Mouse (Mus musculus) midbrain, embryonic 15.5 days (tissue): ENCODE data around the gene Gucy1a1. TPM values are rescaled to one million over a fixed set of nuclear protein-coding genes. Genes with fewer than 3 reads are reported as not detected.

Experiments used
- ATAC-seq: fragments of 200-750 bp; cut with Nextera tagmentation; replicated peaks from 2 replicates; pipeline ENCODE4 v1.8.0; 2017; ENCODE audit warnings: moderate TSS enrichment
- H3K27ac ChIP-seq: fragments of 300-500 bp; sonication (generic); 2 replicates; pipeline ENCODE4 v1.5.1; 2015; ENCODE audit warnings: mild to moderate bottlenecking, inconsistent platforms
- H3K27me3 ChIP-seq: fragments of 300-500 bp; sonication (generic); replicated peaks from 2 replicates; pipeline ENCODE4 v1.6.1; 2015; ENCODE audit warnings: inconsistent platforms
- H3K36me3 ChIP-seq: fragments of 300-500 bp; sonication (generic); replicated peaks from 2 replicates; pipeline ENCODE4 v1.6.1; 2015; ENCODE audit warnings: inconsistent platforms
- H3K4me1 ChIP-seq: fragments of 300-500 bp; sonication (generic); 2 replicates; pipeline ENCODE4 v1.6.1; 2015; ENCODE audit warnings: inconsistent platforms
- H3K4me2 ChIP-seq: fragments of 300-500 bp; sonication (generic); 2 replicates; pipeline ENCODE4 v1.6.1; 2015; ENCODE audit warnings: inconsistent platforms, mild to moderate bottlenecking, moderate library complexity
- H3K4me3 ChIP-seq: fragments of 300-500 bp; sonication (generic); 2 replicates; pipeline ENCODE4 v1.5.1; 2015; ENCODE audit warnings: mild to moderate bottlenecking, inconsistent platforms
- H3K9ac ChIP-seq: fragments of 300-500 bp; sonication (generic); 2 replicates; pipeline ENCODE4 v1.6.1; 2015; ENCODE audit warnings: mild to moderate bottlenecking, inconsistent platforms
- H3K9me3 ChIP-seq: fragments of 300-500 bp; sonication (generic); 2 replicates; pipeline ENCODE4 v1.6.1; 2016; ENCODE audit warnings: inconsistent platforms
- whole genome bisulfite sequencing: fragments of 180-500 bp; shearing (Covaris S2); methylation state at CpG from one replicate; pipeline ENCODE4 v1.1.7; 2015; ENCODE audit warnings: mixed read lengths; 5-methylcytosine and 5-hydroxymethylcytosine counted together
- polyA plus RNA-seq: library from polyadenylated mRNA; unstranded; fragments of >200 nt; fragmentation: Nextera tagmentation; extraction: Ambion mirVana; gene quantifications from 2 replicates; pipeline ENCODE4 v1.2.1, GENCODE M21; 2015

Gene Gucy1a1
- polyA plus RNA-seq, 1 experiment from 2014 or later: 19.1 TPM

DNA sequence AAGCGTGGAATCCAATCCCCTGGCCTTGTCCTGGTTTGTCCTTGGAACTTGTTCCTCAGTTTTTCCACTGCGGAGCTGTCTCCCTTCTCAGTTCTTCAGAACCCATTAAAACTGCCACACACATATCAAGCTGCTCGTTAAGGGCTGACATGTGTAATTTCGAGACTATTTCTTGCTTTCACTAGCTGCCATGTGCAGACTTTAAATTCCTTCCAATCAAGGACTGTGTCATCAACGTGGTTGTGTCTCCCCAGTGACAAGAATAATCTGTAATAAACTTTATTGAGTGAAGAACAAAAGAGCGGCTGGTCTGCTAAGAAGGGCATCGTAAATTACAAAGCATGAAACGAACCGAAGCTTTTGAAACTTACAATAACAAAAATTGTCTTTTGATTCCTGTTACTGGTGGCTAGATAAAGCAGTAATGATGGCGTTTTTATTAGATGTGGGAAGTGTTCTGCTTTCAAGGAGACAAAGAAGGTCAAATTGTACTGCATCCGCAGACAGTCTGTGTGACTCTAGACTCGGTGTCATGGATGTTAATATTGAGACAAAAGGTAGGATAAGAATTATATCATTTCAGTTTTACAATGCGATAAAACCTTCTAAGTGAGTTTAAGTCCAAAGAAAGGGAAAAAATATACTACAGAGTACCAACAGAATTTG is 7.5 kb downstream of the Gucy1a1 start:
- no peaks in the 10 kb centered on the region for H3K27me3 ChIP-seq
- no peak for ATAC-seq
- no peak overlapping the region for H3K9ac ChIP-seq
- no peaks in the 10 kb centered on the region for H3K9me3 ChIP-seq
- H3K36me3 ChIP-seq: no peaks in the 10 kb centered on the region
- no peak overlapping the region for H3K27ac ChIP-seq
- H3K4me3 ChIP-seq: no peak overlapping the region
- no peaks in the 10 kb centered on the region for H3K4me1 ChIP-seq
- 72% methylated on average over 13 of the region's 13 CpGs for WGBS
- no peak overlapping the region for H3K4me2 ChIP-seq

DNA sequence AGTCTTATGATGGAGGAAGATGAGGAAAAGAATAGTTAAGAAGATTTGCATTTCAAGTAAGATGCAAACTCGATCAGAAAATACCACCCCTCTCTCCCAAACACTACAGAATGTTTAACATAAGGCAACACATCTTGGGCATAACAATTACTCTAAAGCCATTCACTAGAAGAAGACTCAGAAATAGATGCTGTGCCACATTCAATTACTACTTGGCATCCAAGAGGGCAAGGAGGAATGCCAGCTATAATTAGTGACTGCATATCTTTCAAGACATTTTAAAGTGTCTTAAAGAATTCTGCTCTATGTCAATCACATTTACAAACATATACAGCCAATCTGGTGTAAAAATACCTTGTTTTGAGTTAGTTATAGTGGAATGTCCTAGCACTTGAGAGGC is 10.1 kb downstream of the Gucy1a1 start:
- Histone ChIP-seq H3K4me3 (no peak overlapping the region), H3K4me1 (no peaks in the 10 kb centered on the region), H3K27ac (no peak overlapping the region), H3K9ac (no peak overlapping the region), H3K27me3 (no peaks in the 10 kb centered on the region), H3K9me3 (no peaks in the 10 kb centered on the region), H3K4me2 (no peak overlapping the region), H3K36me3 (no peaks in the 10 kb centered on the region)
- no peak for ATAC-seq
- 69% methylated on average over 1 of the region's 1 CpGs for WGBS

DNA sequence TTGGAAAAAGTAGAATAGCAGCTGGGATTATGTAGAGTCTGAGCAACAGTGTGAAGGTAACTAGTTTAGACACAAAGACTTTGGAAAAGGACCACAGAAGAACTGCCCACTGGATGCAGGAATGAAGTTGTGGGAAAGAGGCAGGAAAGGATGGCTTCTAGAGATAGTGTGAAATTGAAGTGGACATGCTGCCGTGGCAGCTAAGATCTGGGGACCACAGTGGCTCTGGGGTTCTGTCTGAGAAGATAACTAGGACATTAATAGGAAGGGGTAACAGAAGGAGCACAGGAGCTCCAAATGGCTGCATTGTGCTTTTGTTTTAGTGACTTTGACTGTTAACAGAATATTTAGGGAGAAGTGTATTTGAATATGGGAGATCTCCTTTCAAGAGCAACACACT is 16.3 kb downstream of the Gucy1a1 start:
- Histone ChIP-seq H3K9me3 (no peaks in the 10 kb centered on the region), H3K4me2 (no peak overlapping the region), H3K27ac (no peak overlapping the region), H3K9ac (no peak overlapping the region), H3K4me3 (no peak overlapping the region), H3K4me1 (no peaks in the 10 kb centered on the region), H3K36me3 (no peaks in the 10 kb centered on the region), H3K27me3 (no peaks in the 10 kb centered on the region)
- WGBS: 53% methylated on average over 1 of the region's 1 CpGs
- ATAC-seq: no peak

DNA sequence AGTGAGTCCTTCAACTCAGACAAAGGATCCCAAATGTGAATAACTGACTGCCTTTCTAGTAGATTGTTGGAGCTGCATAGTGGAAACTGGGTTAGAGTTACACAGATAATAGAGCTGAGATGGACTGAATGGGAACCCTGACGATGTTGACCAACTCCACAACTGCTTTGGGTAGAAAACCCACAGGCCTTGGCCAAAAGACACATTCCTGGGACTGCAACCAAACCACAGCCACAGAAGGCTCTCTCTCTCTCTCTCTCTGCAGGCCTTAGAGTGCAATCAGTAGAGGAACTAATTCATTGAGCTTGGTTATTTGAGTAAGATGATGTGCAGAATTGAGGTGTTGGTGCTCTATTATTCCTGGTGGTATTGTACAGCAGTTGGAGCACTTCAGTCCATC is 21.0 kb downstream of the Gucy1a1 start:
- no peaks in the 10 kb centered on the region for H3K9me3 ChIP-seq
- H3K27ac ChIP-seq: no peak overlapping the region
- no peak overlapping the region for H3K4me3 ChIP-seq
- no peaks in the 10 kb centered on the region for H3K27me3 ChIP-seq
- no peak for ATAC-seq
- no peak overlapping the region for H3K9ac ChIP-seq
- 86% methylated on average over 1 of the region's 1 CpGs for WGBS
- no peaks in the 10 kb centered on the region for H3K36me3 ChIP-seq
- H3K4me2 ChIP-seq: no peak overlapping the region
- no peaks in the 10 kb centered on the region for H3K4me1 ChIP-seq

DNA sequence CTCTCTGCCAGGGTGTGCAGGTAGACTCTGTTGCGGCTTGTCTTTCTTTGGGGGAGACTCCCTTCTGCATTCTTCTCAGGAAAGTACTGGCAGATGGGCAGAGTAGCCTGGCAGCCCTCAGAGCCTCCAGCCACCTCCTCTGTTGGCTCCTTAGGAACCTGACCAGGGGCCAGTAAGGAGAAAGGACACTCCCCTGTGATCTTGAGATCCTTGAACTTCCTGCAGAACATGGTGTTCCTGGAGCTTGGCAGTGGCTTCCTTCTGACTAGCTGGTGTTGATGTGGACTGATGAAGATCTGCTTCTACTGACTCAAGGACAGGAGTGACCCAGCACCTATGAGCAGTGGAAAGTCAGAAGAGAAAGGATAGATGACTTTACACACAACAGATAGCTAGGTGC is 26.7 kb downstream of the Gucy1a1 start:
- H3K4me3 ChIP-seq: no peak overlapping the region
- H3K9ac ChIP-seq: no peak overlapping the region
- no peak overlapping the region for H3K4me2 ChIP-seq
- H3K27ac ChIP-seq: no peak overlapping the region
- ATAC-seq: no peak
- no peaks in the 10 kb centered on the region for H3K27me3 ChIP-seq
- no peaks in the 10 kb centered on the region for H3K9me3 ChIP-seq
- 93% methylated on average over 1 of the region's 1 CpGs for WGBS
- no peaks in the 10 kb centered on the region for H3K36me3 ChIP-seq
- H3K4me1 ChIP-seq: no peaks in the 10 kb centered on the region

DNA sequence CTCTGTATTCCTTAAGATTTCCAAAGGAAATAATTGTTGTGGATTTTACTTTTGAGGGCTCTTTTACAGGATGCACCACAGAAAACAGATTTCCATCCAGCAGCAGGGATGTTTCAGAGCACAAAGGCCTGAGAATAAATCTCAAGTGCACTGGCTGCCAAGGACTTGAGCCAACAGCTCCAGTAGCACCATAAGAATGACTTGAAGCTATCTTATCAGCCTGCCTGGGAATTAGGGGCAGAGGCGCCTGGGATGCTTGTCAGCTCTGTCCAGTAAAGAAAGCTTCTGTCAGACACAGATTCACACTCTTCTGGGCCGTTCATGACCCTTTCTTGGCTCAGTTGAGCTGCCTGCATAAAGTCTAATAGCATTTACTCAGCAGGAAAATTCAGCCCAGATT is 33.1 kb downstream of the Gucy1a1 start:
- Histone ChIP-seq H3K4me3 (no peak overlapping the region), H3K27me3 (no peaks in the 10 kb centered on the region), H3K9me3 (no peaks in the 10 kb centered on the region), H3K9ac (no peak overlapping the region), H3K4me2 (no peak overlapping the region), H3K4me1 (no peaks in the 10 kb centered on the region), H3K27ac (no peak overlapping the region), H3K36me3 (no peaks in the 10 kb centered on the region)
- 69% methylated on average over 2 of the region's 2 CpGs for WGBS
- no peak for ATAC-seq

DNA sequence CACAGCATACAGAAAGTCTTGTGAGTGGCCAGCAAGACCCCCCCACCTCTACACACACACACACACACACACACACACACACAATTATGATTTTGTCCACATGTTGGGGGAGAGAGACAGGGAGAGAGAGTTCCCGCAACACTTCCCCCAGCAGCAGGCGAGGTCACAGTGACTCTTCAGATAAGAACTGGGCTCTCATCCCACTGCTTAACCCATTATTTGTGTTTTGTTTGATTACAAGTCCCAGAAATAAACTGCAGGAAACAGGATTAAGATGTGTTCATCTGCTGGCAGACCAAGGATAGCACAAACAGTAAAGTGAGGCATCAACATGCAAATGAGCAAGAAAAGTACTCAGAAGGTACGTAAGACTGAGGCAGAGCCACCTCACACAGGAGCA is 33.6 kb downstream of the Gucy1a1 start:
- Histone ChIP-seq H3K27ac (no peak overlapping the region), H3K4me2 (no peak overlapping the region), H3K36me3 (no peaks in the 10 kb centered on the region), H3K27me3 (no peaks in the 10 kb centered on the region), H3K4me3 (no peak overlapping the region), H3K9me3 (no peaks in the 10 kb centered on the region), H3K9ac (no peak overlapping the region), H3K4me1 (no peaks in the 10 kb centered on the region)
- no peak for ATAC-seq
- 69% methylated on average over 3 of the region's 3 CpGs for WGBS

DNA sequence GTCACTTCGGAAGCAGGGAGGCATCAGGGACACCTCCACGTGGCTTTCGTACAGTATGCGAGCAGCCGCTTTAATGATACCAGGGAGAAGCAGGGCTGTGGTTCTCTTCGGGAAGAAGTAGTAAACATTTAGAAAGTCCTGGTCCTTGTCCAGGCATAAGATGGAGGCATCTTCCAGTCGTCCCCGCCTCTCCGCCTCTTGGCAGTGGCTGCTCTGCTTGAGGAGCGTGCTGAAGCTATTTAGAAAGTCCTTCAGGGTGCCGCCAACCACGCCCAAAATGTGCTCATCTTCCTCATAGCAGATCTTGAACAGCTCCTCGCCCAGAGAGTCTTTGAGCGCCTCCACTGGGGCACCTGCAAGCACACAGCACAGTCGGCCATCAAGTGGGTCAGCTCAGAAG is 36.6 kb downstream of the Gucy1a1 start:
- H3K27ac ChIP-seq: no peak overlapping the region
- no peaks in the 10 kb centered on the region for H3K9me3 ChIP-seq
- no peak overlapping the region for H3K4me2 ChIP-seq
- no peak overlapping the region for H3K4me3 ChIP-seq
- no peaks in the 10 kb centered on the region for H3K4me1 ChIP-seq
- no peaks in the 10 kb centered on the region for H3K27me3 ChIP-seq
- 95% methylated on average over 15 of the region's 15 CpGs for WGBS
- ATAC-seq: no peak
- H3K9ac ChIP-seq: no peak overlapping the region
- no peaks in the 10 kb centered on the region for H3K36me3 ChIP-seq

DNA sequence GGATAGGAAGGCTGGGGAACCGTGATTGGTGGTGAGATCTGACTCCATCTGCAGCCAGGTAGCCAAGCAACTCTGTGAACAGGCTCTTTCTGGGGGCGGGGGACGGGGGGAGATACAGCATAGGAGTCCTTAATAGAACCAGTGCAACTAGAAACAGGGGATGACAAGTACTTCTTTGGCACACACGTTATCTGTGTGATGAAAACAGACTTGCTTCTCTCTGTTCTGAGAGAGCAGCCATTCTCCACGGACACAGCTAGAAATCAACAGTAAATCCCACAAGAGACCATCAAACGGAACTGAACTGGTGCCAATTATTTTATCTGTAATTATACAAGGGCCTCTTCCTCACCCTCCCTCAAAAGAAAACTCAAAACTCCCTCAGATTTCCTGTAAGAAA is 41.4 kb downstream of the Gucy1a1 start:
- ATAC-seq: no peak
- no peaks in the 10 kb centered on the region for H3K9me3 ChIP-seq
- no peak overlapping the region for H3K27ac ChIP-seq
- no peaks in the 10 kb centered on the region for H3K36me3 ChIP-seq
- 67% methylated on average over 6 of the region's 6 CpGs for WGBS
- H3K27me3 ChIP-seq: no peaks in the 10 kb centered on the region
- no peak overlapping the region for H3K9ac ChIP-seq
- H3K4me2 ChIP-seq: no peak overlapping the region
- no peaks in the 10 kb centered on the region for H3K4me1 ChIP-seq
- no peak overlapping the region for H3K4me3 ChIP-seq

DNA sequence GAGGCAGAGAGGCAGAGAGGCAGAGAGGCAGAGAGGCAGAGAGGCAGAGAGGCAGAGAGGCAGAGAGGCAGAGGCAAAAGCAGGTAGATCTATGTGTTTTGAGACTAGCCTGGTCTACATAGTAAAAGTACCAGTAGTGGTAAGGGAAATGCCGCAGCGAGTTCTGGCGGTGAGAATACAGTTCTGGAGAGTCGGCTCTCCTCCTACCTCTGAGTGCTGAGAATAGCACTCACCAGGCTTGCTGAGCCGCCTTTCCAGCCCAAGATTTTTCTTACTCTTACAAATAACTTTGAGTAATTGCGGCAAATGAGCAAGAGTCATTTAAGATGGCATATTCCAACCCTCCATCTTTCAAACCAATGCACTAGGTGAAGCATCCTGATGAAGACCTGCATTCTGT is 46.5 kb downstream of the Gucy1a1 start:
- Histone ChIP-seq H3K36me3 (no peaks in the 10 kb centered on the region), H3K4me2 (no peak overlapping the region), H3K4me3 (no peak overlapping the region), H3K4me1 (no peaks in the 10 kb centered on the region), H3K9me3 (no peaks in the 10 kb centered on the region), H3K27ac (no peak overlapping the region), H3K27me3 (no peaks in the 10 kb centered on the region), H3K9ac (no peak overlapping the region)
- WGBS: 89% methylated on average over 6 of the region's 6 CpGs
- no peak for ATAC-seq

DNA sequence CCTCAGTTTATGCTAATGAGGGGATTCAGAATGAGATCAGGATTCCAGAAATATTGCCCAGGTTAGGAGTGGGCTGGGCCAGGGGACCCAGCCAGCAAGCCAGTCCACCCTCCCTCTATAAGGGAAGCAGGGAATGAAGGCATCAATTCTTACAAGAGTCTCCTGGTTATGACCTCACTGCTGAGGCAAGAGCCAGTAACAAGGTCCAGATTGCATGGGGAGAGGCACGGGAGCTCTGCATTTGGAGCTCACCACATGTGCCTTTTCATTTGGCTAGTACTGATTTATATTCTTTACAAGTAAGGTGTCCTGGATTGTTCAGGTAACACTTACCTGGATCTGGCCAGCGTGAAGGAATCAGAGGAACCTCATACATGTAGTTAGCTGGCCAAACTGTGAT is 48.8 kb downstream of the Gucy1a1 start:
- no peak overlapping the region for H3K4me3 ChIP-seq

DNA sequence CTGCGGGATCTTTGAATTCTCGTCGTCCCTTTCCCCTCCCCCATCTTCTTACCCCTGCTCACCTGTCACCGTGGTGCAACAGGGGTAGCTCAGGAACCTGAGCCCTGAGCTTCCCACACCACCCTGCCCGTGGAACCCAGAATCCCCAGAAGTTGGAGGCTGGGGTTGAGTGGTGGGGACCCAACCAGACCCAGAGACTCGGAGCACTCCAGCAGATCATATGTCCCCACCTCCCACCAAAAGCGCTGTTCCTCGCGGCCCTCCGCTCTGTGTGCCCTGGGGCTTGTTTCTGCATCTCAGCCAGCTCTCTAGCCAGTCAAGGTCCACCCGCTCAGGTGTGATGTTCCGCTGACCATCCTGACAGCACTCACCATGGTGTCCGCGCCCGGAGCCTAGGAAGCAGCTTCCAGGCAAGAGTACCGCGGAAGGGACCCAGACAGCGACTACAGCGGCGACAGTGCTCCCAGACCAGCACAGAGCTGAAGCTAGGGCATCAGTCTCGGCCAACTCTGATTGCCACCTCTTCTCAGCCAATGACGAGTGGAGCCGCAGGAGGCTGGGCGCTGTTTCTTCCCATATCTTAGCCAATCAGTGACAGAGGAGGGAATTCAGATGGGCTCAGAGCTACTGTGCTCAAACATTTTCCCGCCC is 71.3 kb downstream of the Gucy1a1 start, which contains the start of gene Gucy1b1:
Gene Gucy1b1 (minus strand): TSS at position 489 of the 651 bp plus-strand sequence.
- peaks cover 13% of the 10 kb centered on the region for H3K4me1 ChIP-seq
- H3K9me3 ChIP-seq: no peaks in the 10 kb centered on the region
- no peaks in the 10 kb centered on the region for H3K36me3 ChIP-seq
- peak within 1 kb of the TSS; percentile 82 for H3K27ac ChIP-seq
- 1% methylated on average over 25 of the region's 25 CpGs for WGBS
- ATAC-seq: peak; percentile 100
- H3K27me3 ChIP-seq: no peaks in the 10 kb centered on the region
- H3K4me3 ChIP-seq: peak within 1 kb of the TSS; percentile 59
- peak within 1 kb of the TSS; percentile 97 for H3K4me2 ChIP-seq
- peak within 1 kb of the TSS; percentile 69 for H3K9ac ChIP-seq

More for the DNA sequence above, 48.8 kb downstream of the Gucy1a1 start:
- WGBS: 79% methylated on average over 2 of the region's 2 CpGs
- no peak overlapping the region for H3K4me2 ChIP-seq
- H3K27me3 ChIP-seq: no peaks in the 10 kb centered on the region
- H3K9me3 ChIP-seq: no peaks in the 10 kb centered on the region
- H3K9ac ChIP-seq: no peak overlapping the region
- no peak overlapping the region for H3K27ac ChIP-seq
- no peaks in the 10 kb centered on the region for H3K4me1 ChIP-seq
- no peaks in the 10 kb centered on the region for H3K36me3 ChIP-seq
- ATAC-seq: no peak

DNA sequence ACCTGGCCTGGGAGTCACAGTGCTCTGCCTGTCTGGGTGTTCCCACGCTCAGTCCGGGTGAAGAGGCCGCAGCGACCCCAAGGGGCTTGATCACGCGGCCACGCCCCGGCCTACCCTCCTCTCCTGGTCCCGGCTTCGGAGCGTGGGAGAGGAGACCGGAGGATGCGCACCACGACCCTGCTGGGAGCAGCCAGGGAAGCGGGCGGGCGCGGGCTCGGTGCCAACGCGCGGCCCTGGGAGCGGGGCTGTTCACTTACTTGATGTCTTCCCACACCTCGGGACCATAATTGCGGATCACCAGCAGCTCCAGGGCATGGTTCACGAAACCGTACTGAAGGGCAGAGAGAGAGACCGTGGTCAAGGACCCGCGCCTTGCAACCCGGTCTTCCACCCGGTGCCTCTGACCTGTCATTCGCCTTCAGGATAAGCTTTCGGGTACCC is 71.8 kb downstream of the Gucy1a1 start:
- Histone ChIP-seq H3K36me3 (no peaks in the 10 kb centered on the region), H3K9ac (peak overlapping the region; percentile 69), H3K27me3 (no peaks in the 10 kb centered on the region), H3K4me3 (peak overlapping the region; percentile 59), H3K27ac (peak overlapping the region; percentile 82), H3K9me3 (no peaks in the 10 kb centered on the region), H3K4me1 (peaks cover 13% of the 10 kb centered on the region), H3K4me2 (peak overlapping the region; percentile 97)
- ATAC-seq: peak; percentile 72
- WGBS: under 1% methylated on average over 34 of the region's 34 CpGs
